Mouse (Mus musculus) heart, postnatal 0 days (tissue): ENCODE measurements at regions not wholly inside any gene's neighbourhood (a gene's known extent, or its start where the extent isn't known, plus 50 kb on each side); places are given as distances from the start of the nearest gene placed in this dataset.

Experiments
- ATAC-seq: fragments of 200-750 bp; cut with Nextera tagmentation; 2 replicates; pipeline ENCODE4 v1.8.0; 2017; ENCODE audit warnings: low read depth, moderate number of reproducible peaks, moderate library complexity; ENCODE audit not compliant: insufficient read depth
- DNase-seq: peaks from one replicate; pipeline ENCODE4 v3.0.0-alpha.2; 2016; ENCODE audit warnings: low spot score
- H3K27ac ChIP-seq: fragments of 300-500 bp; sonication (generic); 2 replicates; pipeline ENCODE4 v1.5.1; 2014; ENCODE audit warnings: low read depth, mild to moderate bottlenecking
- H3K27me3 ChIP-seq: fragments of 300-500 bp; sonication (generic); 2 replicates; pipeline ENCODE4 v1.6.1; 2014; ENCODE audit warnings: low read length, mixed read lengths; ENCODE audit not compliant: control insufficient read depth, insufficient read depth
- H3K36me3 ChIP-seq: fragments of 300-500 bp; sonication (generic); replicated peaks from 2 replicates; pipeline ENCODE4 v1.6.1; 2014; ENCODE audit warnings: low read length, mixed read lengths; ENCODE audit not compliant: control insufficient read depth, insufficient read depth
- H3K4me1 ChIP-seq: fragments of 300-500 bp; sonication (generic); 2 replicates; pipeline ENCODE4 v1.6.1; 2014; ENCODE audit warnings: antibody characterized with exemption; ENCODE audit not compliant: control insufficient read depth, insufficient read depth
- H3K4me2 ChIP-seq: fragments of 300-500 bp; sonication (generic); 2 replicates; pipeline ENCODE4 v1.6.1; 2014; ENCODE audit warnings: low read depth, mild to moderate bottlenecking, low read length, moderate library complexity
- H3K4me3 ChIP-seq: fragments of 300-500 bp; sonication (generic); 2 replicates; pipeline ENCODE4 v1.5.1; 2014; ENCODE audit warnings: low read depth, low read length
- H3K9ac ChIP-seq: fragments of 300-500 bp; sonication (generic); replicated peaks from 2 replicates; pipeline ENCODE4 v1.6.1; 2014; ENCODE audit warnings: low read depth, low read length, mixed read lengths
- H3K9me3 ChIP-seq: fragments of 300-500 bp; sonication (generic); replicated peaks from 2 replicates; pipeline ENCODE4 v1.6.1; 2016; ENCODE audit warnings: low read length; ENCODE audit not compliant: control insufficient read depth
- CTCF ChIP-seq: IDR thresholded peaks from 2 replicates; pipeline ENCODE4 v1.5.1; 2016; ENCODE audit warnings: antibody characterized with exemption, control low read depth, low read depth
- EP300 ChIP-seq: IDR thresholded peaks from 2 replicates; pipeline ENCODE4 v1.6.1; 2016; ENCODE audit warnings: antibody characterized with exemption, low read depth
- WGBS: fragments of 180-500 bp; shearing (Covaris S2); extraction: QIAGEN DNeasy Blood & Tissue Kit; methylation state at CpG from one replicate; pipeline ENCODE4 v1.1.7; 2014; 5-methylcytosine and 5-hydroxymethylcytosine counted together

DNA sequence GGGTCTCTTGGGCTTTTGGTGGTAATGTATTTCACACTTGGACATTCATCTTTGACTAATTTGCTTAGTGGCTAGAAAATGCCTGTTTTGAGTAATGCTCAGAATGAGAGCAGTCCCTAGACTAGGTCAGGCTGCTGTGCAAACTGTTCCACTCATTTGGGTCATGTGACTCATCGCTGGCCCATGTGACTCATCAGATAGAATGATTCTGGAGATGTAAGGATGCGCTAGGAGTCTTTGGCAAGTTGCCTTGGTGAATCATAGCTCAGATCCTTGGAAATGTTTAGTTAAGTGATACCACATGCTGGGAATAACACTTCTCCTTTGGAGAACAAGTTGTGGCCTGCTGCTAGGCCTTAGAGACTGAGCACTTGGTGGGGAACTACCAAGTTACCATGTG, 130.2 kb upstream of the Fbxo11 start:
- no peaks in the 10 kb centered on the region for H3K36me3 ChIP-seq
- H3K27ac ChIP-seq: no peak overlapping the region
- H3K4me1 ChIP-seq: no peaks in the 10 kb centered on the region
- no peak for DNase-seq
- TF ChIP-seq CTCF (no peak), EP300 (no peak)
- no peaks in the 10 kb centered on the region for H3K9me3 ChIP-seq
- H3K9ac ChIP-seq: no peak overlapping the region
- ATAC-seq: no peak
- no peak overlapping the region for H3K4me2 ChIP-seq
- H3K27me3 ChIP-seq: no peaks in the 10 kb centered on the region
- WGBS: 70% methylated on average over 2 of the region's 2 CpGs
- no peak overlapping the region for H3K4me3 ChIP-seq

DNA sequence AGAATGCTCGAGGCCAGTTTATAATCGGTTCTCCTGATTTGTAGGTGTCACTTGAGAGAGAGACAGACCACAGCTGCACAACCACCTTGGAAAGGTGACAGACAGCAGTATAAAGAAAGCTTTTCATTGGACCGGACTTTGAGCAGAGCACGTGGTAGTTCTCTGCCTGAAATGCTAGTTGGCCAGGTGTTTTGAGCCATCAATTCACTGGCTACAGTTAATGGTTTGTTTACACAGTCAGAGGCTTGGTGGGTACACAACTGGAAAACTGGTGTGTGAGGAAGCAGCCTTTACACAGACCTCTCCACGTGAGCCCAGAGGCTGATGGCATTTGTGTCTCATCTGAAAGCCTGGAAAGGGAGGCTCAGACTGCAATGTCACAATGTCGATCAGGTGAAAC, 130.8 kb upstream of the Fbxo11 start:
- H3K9ac ChIP-seq: no peak overlapping the region
- H3K9me3 ChIP-seq: no peaks in the 10 kb centered on the region
- ATAC-seq (no peak), DNase-seq (no peak)
- H3K27me3 ChIP-seq: no peaks in the 10 kb centered on the region
- 79% methylated on average over 6 of the region's 6 CpGs for WGBS
- H3K4me1 ChIP-seq: no peaks in the 10 kb centered on the region
- H3K4me3 ChIP-seq: no peak overlapping the region
- H3K27ac ChIP-seq: no peak overlapping the region
- TF ChIP-seq EP300 (no peak), CTCF (no peak)
- no peak overlapping the region for H3K4me2 ChIP-seq
- H3K36me3 ChIP-seq: no peaks in the 10 kb centered on the region

DNA sequence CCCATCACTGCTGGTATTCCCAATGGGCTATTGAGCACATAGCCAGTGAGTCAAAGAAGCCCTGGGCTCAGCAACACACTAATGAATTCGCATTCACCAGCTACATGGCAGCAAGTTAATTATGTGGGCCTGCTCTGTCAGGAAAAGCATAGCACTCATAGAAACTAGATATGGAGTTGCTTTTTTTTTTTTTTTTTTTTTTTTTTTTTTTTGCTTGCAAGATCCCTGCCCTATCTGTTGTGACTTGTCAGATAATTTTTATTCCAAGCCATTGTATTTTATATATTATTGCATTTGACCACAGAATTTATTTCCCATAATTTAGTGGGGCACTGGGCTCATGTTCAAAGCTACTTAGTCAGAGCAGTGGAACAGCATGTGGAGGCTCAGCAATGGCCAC, 131.2 kb upstream of the Fbxo11 start:
- Histone ChIP-seq H3K4me2 (no peak overlapping the region), H3K9me3 (no peaks in the 10 kb centered on the region), H3K4me1 (no peaks in the 10 kb centered on the region), H3K27me3 (no peaks in the 10 kb centered on the region), H3K4me3 (no peak overlapping the region), H3K9ac (no peak overlapping the region), H3K36me3 (no peaks in the 10 kb centered on the region), H3K27ac (no peak overlapping the region)
- no peak for DNase-seq
- TF ChIP-seq CTCF (no peak), EP300 (no peak)
- no peak for ATAC-seq
- 90% methylated on average over 1 of the region's 1 CpGs for WGBS

DNA sequence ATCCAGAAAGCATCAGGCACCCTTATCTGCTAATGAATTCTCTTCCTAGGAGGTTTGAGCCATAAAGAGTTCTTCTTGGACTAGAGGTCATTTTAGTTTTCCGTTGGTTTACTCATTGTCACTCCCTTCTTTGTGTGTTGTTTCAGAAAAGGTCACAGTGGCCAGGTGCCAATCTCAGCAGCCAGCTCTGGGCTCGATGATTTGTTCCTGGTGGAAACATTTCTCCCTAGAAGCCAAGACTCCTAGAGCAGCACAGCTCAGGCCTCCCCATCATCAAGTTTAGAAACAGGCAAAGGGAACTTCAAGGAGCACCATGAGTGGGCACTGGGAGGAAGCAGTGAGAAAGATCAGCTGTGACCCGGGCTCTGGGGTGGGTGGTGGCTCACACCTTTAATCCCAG, 132.3 kb upstream of the Fbxo11 start:
- H3K9me3 ChIP-seq: no peaks in the 10 kb centered on the region
- H3K36me3 ChIP-seq: no peaks in the 10 kb centered on the region
- no peak overlapping the region for H3K27ac ChIP-seq
- TF ChIP-seq CTCF (no peak), EP300 (no peak)
- DNase-seq (no peak), ATAC-seq (no peak)
- no peaks in the 10 kb centered on the region for H3K4me1 ChIP-seq
- no peaks in the 10 kb centered on the region for H3K27me3 ChIP-seq
- H3K4me3 ChIP-seq: no peak overlapping the region
- no peak overlapping the region for H3K9ac ChIP-seq
- 45% methylated on average over 3 of the region's 3 CpGs for WGBS
- no peak overlapping the region for H3K4me2 ChIP-seq

DNA sequence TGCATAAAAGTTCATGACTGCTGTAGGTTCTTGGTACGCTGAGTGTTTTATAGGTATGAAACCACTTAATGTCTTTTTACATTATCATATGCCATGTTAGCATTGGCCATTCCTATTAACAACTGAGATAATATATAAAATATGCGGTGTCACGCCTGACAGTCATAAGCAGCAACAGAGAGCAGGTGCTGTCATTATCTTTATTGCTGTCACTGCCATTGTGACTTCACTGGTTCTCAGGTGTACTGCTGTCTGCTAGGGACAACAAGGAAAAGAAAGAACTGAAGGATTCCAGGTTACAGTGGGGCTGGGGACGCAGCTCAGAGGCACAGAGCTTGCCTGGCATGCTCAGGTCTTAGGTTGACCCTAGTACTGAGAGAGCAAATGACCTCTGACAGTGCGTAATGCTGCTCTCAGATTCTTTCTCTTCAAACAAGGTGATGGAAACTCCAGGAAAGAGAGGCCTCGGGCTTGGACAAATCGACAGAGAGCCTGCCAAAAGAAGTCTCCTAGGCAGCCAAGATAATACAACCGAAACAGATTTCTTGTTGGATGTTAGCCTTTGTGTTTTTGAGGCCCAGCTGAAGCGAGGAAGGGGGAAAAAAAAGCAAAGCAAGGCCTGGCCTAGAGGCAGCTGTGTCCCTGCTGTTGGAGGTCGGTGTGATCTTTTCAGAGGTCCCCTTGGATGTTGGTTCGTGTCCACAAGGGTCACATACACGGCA, 136.3 kb upstream of the Fbxo11 start:
- H3K36me3 ChIP-seq: no peaks in the 10 kb centered on the region
- no peak overlapping the region for H3K4me2 ChIP-seq
- no peak for DNase-seq
- no peak for ATAC-seq
- 75% methylated on average over 12 of the region's 12 CpGs for WGBS
- H3K4me3 ChIP-seq: no peak overlapping the region
- H3K9ac ChIP-seq: no peak overlapping the region
- no peaks in the 10 kb centered on the region for H3K4me1 ChIP-seq
- H3K27ac ChIP-seq: no peak overlapping the region
- TF ChIP-seq CTCF: no peak
- no peak for TF ChIP-seq EP300
- no peaks in the 10 kb centered on the region for H3K9me3 ChIP-seq
- no peaks in the 10 kb centered on the region for H3K27me3 ChIP-seq

DNA sequence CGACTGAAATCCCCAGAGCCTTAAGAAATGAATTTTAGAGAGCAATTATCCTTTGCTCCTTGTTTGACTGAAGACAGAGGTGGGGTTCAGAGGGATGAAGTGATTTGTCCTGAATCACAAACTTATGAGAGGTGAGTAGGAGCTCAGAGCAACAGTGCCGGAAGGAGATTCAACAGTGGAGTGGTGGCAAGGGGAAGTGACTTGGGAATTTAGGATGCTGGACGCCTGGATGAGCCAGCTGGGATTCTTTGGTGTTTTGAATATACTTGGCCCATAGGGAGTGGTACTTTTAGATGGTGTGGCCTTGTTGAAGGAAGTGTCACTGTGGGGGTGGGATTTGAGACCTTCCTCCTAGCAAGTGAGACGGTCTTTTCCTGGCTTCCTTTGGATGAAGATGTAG, 137.1 kb upstream of the Fbxo11 start:
- H3K4me1 ChIP-seq: no peaks in the 10 kb centered on the region
- no peak overlapping the region for H3K9ac ChIP-seq
- H3K27ac ChIP-seq: no peak overlapping the region
- no peaks in the 10 kb centered on the region for H3K9me3 ChIP-seq
- no peak for ATAC-seq
- 79% methylated on average over 4 of the region's 4 CpGs for WGBS
- H3K27me3 ChIP-seq: no peaks in the 10 kb centered on the region
- DNase-seq: no peak
- no peak overlapping the region for H3K4me3 ChIP-seq
- no peaks in the 10 kb centered on the region for H3K36me3 ChIP-seq
- no peak for TF ChIP-seq EP300
- no peak for TF ChIP-seq CTCF
- H3K4me2 ChIP-seq: no peak overlapping the region
